Mouse (Mus musculus) midbrain, postnatal 0 days (tissue): ENCODE measurements around the gene Tapbpl. TPM values are rescaled to one million over a fixed set of nuclear protein-coding genes. Genes with fewer than 3 reads are reported as not detected.

Experiments used
- ATAC-seq: fragments of 200-750 bp; cut with Nextera tagmentation; 2 replicates; pipeline ENCODE4 v1.8.0; 2017; ENCODE audit warnings: moderate number of reproducible peaks, mild to moderate bottlenecking, moderate TSS enrichment, moderate library complexity; ENCODE audit not compliant: low FRiP score
- DNase-seq: peaks from one replicate; pipeline ENCODE4 v3.0.0-alpha.2; 2015; ENCODE audit warnings: low spot score
- H3K27ac ChIP-seq: fragments of 300-500 bp; sonication (generic); 2 replicates; pipeline ENCODE4 v1.5.1; 2014; ENCODE audit warnings: low read depth, mild to moderate bottlenecking, low read length, mixed read lengths
- H3K27me3 ChIP-seq: fragments of 300-500 bp; sonication (generic); 2 replicates; pipeline ENCODE4 v1.6.1; 2014; ENCODE audit warnings: low read length, control low read depth, mixed read lengths; ENCODE audit not compliant: insufficient read depth
- H3K36me3 ChIP-seq: fragments of 300-500 bp; sonication (generic); 2 replicates; pipeline ENCODE4 v1.6.1; 2014; ENCODE audit warnings: low read length, control low read depth, mixed read lengths; ENCODE audit not compliant: insufficient read depth
- H3K4me1 ChIP-seq: fragments of 300-500 bp; sonication (generic); 2 replicates; pipeline ENCODE4 v1.6.1; 2014; ENCODE audit warnings: mild to moderate bottlenecking, control low read depth, antibody characterized with exemption, low read length, mixed read lengths; ENCODE audit not compliant: insufficient read depth
- H3K4me2 ChIP-seq: fragments of 300-500 bp; sonication (generic); 2 replicates; pipeline ENCODE4 v1.6.1; 2014; ENCODE audit warnings: low read depth, mild to moderate bottlenecking, low read length, mixed read lengths; ENCODE audit not compliant: poor library complexity, severe bottlenecking
- H3K4me3 ChIP-seq: fragments of 300-500 bp; sonication (generic); 2 replicates; pipeline ENCODE4 v1.5.1; 2014; ENCODE audit warnings: low read depth, mild to moderate bottlenecking, low read length, moderate library complexity
- H3K9ac ChIP-seq: fragments of 300-500 bp; sonication (generic); replicated peaks from 2 replicates; pipeline ENCODE4 v1.6.1; 2014; ENCODE audit warnings: mild to moderate bottlenecking, low read length, moderate library complexity, mixed read lengths; ENCODE audit not compliant: poor library complexity, severe bottlenecking
- H3K9me3 ChIP-seq: fragments of 300-500 bp; sonication (generic); 2 replicates; pipeline ENCODE4 v1.6.1; 2016; ENCODE audit warnings: low read length, control low read depth
- CTCF ChIP-seq: IDR thresholded peaks from 2 replicates; pipeline ENCODE4 v1.5.1; 2016; ENCODE audit warnings: antibody characterized with exemption, mild to moderate bottlenecking
- WGBS: fragments of 180-500 bp; shearing (Covaris S2); extraction: QIAGEN DNeasy Blood & Tissue Kit; methylation state at CpG from one replicate; pipeline ENCODE4 v1.1.7; 2014; 5-methylcytosine and 5-hydroxymethylcytosine counted together
- polyA plus RNA-seq: library from polyadenylated mRNA; unstranded; fragments of >200 nt; fragmentation: Nextera tagmentation; extraction: Ambion mirVana; gene quantifications from 2 replicates; pipeline ENCODE4 v1.2.1, GENCODE M21; 2015
- total RNA-seq: library from RNA; depleted of rRNA; stranded (reverse); fragments of >200 nt; gene quantifications from 2 replicates; pipeline ENCODE4 v1.2.3, GENCODE M21; 2014; rRNA removed

Tapbpl gene
- total RNA-seq (4.7 and 6.2 TPM in 2 replicates), polyA plus RNA-seq (9.0 and 9.7 TPM in 2 replicates)

- Histone ChIP-seq H3K9ac (peak within 1 kb of the TSS; percentile 74), H3K27me3 (no peaks in the 10 kb centered on the region), H3K4me2 (peak within 1 kb of the TSS; percentile 84), H3K4me1 (no peaks in the 10 kb centered on the region), H3K4me3 (peak within 1 kb of the TSS; percentile 38), H3K9me3 (no peaks in the 10 kb centered on the region), H3K36me3 (no peaks in the 10 kb centered on the region), H3K27ac (peak within 1 kb of the TSS; percentile 72)
- TF ChIP-seq CTCF: no peak
- WGBS: 6% methylated on average over 16 of the region's 16 CpGs
- DNase-seq (peak; percentile 81), ATAC-seq (peak; percentile 76)
These were observed at the start of gene Tapbpl for GRCm38 (mm10) chr6:125231117-125232044. Tapbpl (minus strand) TSS chr6:125231860.

- H3K4me1 ChIP-seq: no peaks in the 10 kb centered on the region
- no peak overlapping the region for H3K27ac ChIP-seq
- no peaks in the 10 kb centered on the region for H3K36me3 ChIP-seq
- ATAC-seq: no peak
- DNase-seq: no peak
- H3K9ac ChIP-seq: no peak overlapping the region
- H3K4me3 ChIP-seq: no peak overlapping the region
- no peaks in the 10 kb centered on the region for H3K27me3 ChIP-seq
- WGBS: 63% methylated on average over 8 of the region's 8 CpGs
- no peaks in the 10 kb centered on the region for H3K9me3 ChIP-seq
- no peak for TF ChIP-seq CTCF
- H3K4me2 ChIP-seq: no peak overlapping the region
These were observed 48.1 kb upstream of the Tapbpl start for GRCm38 (mm10) chr6:125279729-125280128.

GRCm38 (mm10) chr6:125274841-125275563 is 43.3 kb upstream of the Tapbpl start:
- no peaks in the 10 kb centered on the region for H3K4me1 ChIP-seq
- H3K9me3 ChIP-seq: no peaks in the 10 kb centered on the region
- DNase-seq (peak; percentile 70), ATAC-seq (no peak)
- no peak overlapping the region for H3K9ac ChIP-seq
- H3K4me3 ChIP-seq: no peak overlapping the region
- H3K4me2 ChIP-seq: no peak overlapping the region
- no peaks in the 10 kb centered on the region for H3K27me3 ChIP-seq
- no peak overlapping the region for H3K27ac ChIP-seq
- no peaks in the 10 kb centered on the region for H3K36me3 ChIP-seq
- peak; percentile 69 for TF ChIP-seq CTCF
- 58% methylated on average over 15 of the region's 15 CpGs for WGBS

- ATAC-seq (no peak), DNase-seq (no peak)
- no peak overlapping the region for H3K9ac ChIP-seq
These were observed 40.6 kb upstream of the Tapbpl start for GRCm38 (mm10) chr6:125272228-125272785.

GRCm38 (mm10) chr6:125271455-125272227 is 40.0 kb upstream of the Tapbpl start:
- H3K4me2 ChIP-seq: peak overlapping the region; percentile 26
- no peak overlapping the region for H3K27ac ChIP-seq
- H3K27me3 ChIP-seq: no peaks in the 10 kb centered on the region
- no peak overlapping the region; the same call in 1 of the 2 replicates for H3K9ac ChIP-seq
- H3K36me3 ChIP-seq: no peaks in the 10 kb centered on the region
- DNase-seq (peak; percentile 94), ATAC-seq (peak; percentile 85)
- no peak overlapping the region for H3K4me3 ChIP-seq
- 17% methylated on average over 17 of the region's 17 CpGs for WGBS
- H3K9me3 ChIP-seq: no peaks in the 10 kb centered on the region
- H3K4me1 ChIP-seq: no peaks in the 10 kb centered on the region
- TF ChIP-seq CTCF: peak; percentile 97

More at GRCm38 (mm10) chr6:125272228-125272785, 40.6 kb upstream of the Tapbpl start:
- Histone ChIP-seq H3K36me3 (no peaks in the 10 kb centered on the region), H3K27ac (no peak overlapping the region), H3K4me2 (no peak overlapping the region), H3K4me1 (no peaks in the 10 kb centered on the region), H3K9me3 (no peaks in the 10 kb centered on the region), H3K4me3 (no peak overlapping the region), H3K27me3 (no peaks in the 10 kb centered on the region)
- TF ChIP-seq CTCF: no peak
- WGBS: 77% methylated on average over 10 of the region's 10 CpGs
